Mouse (Mus musculus) urinary bladder, postnatal 36 days (tissue): Measurements from ENCODE around the gene Tnfsf14.
A peak's percentile ranks its signal among the peaks of the same experiment; 100 is the strongest.

Source experiments
- DNase-seq, 2 experiments: peaks; one replicate each; pipeline ENCODE4 v3.0.0; 2022; ENCODE audit warnings: low spot score in 2 of 2, mixed read lengths in 1 of 2

Gene Tnfsf14

GRCm38 (mm10) chr17:57194041-57194507, at the start of gene Tnfsf14:
TSS of gene Tnfsf14 (minus strand) at chr17:57194177.
- DNase-seq = no peak

- DNase-seq = no peak
Measured at GRCm38 (mm10) chr17:57237181-57237580, 43.2 kb upstream of the Tnfsf14 start.

- DNase-seq = no peak
Measured at GRCm38 (mm10) chr17:57235803-57236202, 41.8 kb upstream of the Tnfsf14 start.

- no peak for DNase-seq
Measured at GRCm38 (mm10) chr17:57234254-57234928, 40.4 kb upstream of the Tnfsf14 start.

GRCm38 (mm10) chr17:57233038-57233437, 39.1 kb upstream of the Tnfsf14 start:
- DNase-seq = no peak

GRCm38 (mm10) chr17:57232200-57232599, 38.2 kb upstream of the Tnfsf14 start:
- DNase-seq = no peak

GRCm38 (mm10) chr17:57231321-57231771, 37.4 kb upstream of the Tnfsf14 start:
- DNase-seq = peak; percentile 26 to 54

- peak; percentile 15 to 40 for DNase-seq
Measured at GRCm38 (mm10) chr17:57230728-57231125, 36.8 kb upstream of the Tnfsf14 start.

- DNase-seq = no peak
Measured at GRCm38 (mm10) chr17:57229851-57230727, 36.1 kb upstream of the Tnfsf14 start.

GRCm38 (mm10) chr17:57228873-57229272, 34.9 kb upstream of the Tnfsf14 start:
- DNase-seq = no peak

- peak; percentile 10 to 64 for DNase-seq
Measured at GRCm38 (mm10) chr17:57228014-57228413, 34.0 kb upstream of the Tnfsf14 start, which contains the start of gene C3. TSS of gene C3 (minus strand) at chr17:57228136.

GRCm38 (mm10) chr17:57227468-57227867, 33.5 kb upstream of the Tnfsf14 start:
- no peak for DNase-seq

GRCm38 (mm10) chr17:57223313-57223712, 29.3 kb upstream of the Tnfsf14 start:
- DNase-seq = no peak

- no peak for DNase-seq
Measured at GRCm38 (mm10) chr17:57221911-57222310, 27.9 kb upstream of the Tnfsf14 start.

GRCm38 (mm10) chr17:57219884-57220207, 25.9 kb upstream of the Tnfsf14 start:
- DNase-seq = peak in 1 of 2 experiments; percentile 18

- DNase-seq = peak; percentile 55 to 73
Measured at GRCm38 (mm10) chr17:57219167-57219883, 25.3 kb upstream of the Tnfsf14 start.

GRCm38 (mm10) chr17:57218335-57218900, 24.4 kb upstream of the Tnfsf14 start:
- no peak for DNase-seq

- no peak for DNase-seq
Measured at GRCm38 (mm10) chr17:57214676-57215387, 20.9 kb upstream of the Tnfsf14 start.

- DNase-seq = no peak
Measured at GRCm38 (mm10) chr17:57211501-57211900, 17.5 kb upstream of the Tnfsf14 start.

- DNase-seq = no peak
Measured at GRCm38 (mm10) chr17:57209330-57209729, 15.4 kb upstream of the Tnfsf14 start.

GRCm38 (mm10) chr17:57207938-57208337, 14.0 kb upstream of the Tnfsf14 start:
- no peak for DNase-seq
